Mouse (Mus musculus) testis, adult 2 months (tissue): ENCODE measurements around the gene Adgre5.

ENCODE experiments used
- CTCF ChIP-seq: fragments of 200-500 bp; IDR thresholded peaks from 2 replicates; pipeline ENCODE4 v1.5.1; 2012; ENCODE audit warnings: low read depth, mild to moderate bottlenecking, inconsistent platforms, low read length, moderate library complexity; ENCODE audit not compliant: control insufficient read depth, insufficient read depth, insufficient replicate concordance
- POLR2A ChIP-seq: fragments of 200-500 bp; IDR thresholded peaks from 2 replicates; pipeline ENCODE4 v1.6.1; 2012; ENCODE audit warnings: low read depth, mild to moderate bottlenecking, inconsistent platforms, low read length, moderate library complexity; ENCODE audit not compliant: control insufficient read depth

GRCm38 (mm10) chr8:83741849-83742655 is 926 bp upstream of the Adgre5 start:
- TF ChIP-seq POLR2A (no peak), CTCF (no peak)
